Mouse (Mus musculus) lung, postnatal 0 days (tissue): ENCODE results near the gene Apoa5.

ENCODE experiments used
- CTCF ChIP-seq: IDR thresholded peaks from 2 replicates; pipeline ENCODE4 v1.5.1; 2016; ENCODE audit warnings: antibody characterized with exemption, mild to moderate bottlenecking
- EP300 ChIP-seq: IDR thresholded peaks from 2 replicates; pipeline ENCODE4 v1.6.1; 2016; ENCODE audit warnings: antibody characterized with exemption, mild to moderate bottlenecking, control low read depth

- TF ChIP-seq EP300 (no peak), CTCF (no peak)
Observed at GRCm38 (mm10) chr9:46272070-46272469, 3.6 kb downstream of the Apoa5 start.
